Comparison of ENCODE assay signal across 15 mouse cellular contexts in genomic region chr7:120746821-120747220, GRCm38 (mm10). TPM values are rescaled to one million over a fixed set of nuclear protein-coding genes. Genes with fewer than 3 reads are reported as not detected.
"Had no signal": no experiment of that assay in that cellular context is flagged by ENCODE, and none has a peak within 500 bp of the region (broad histone marks: within the 10 kb centered on the region; RNA-seq: fewer than 3 reads in every experiment).

No protein-coding gene starts in this region.

- H3K9me3 ChIP-seq: limb, embryonic 13.5 days; liver, embryonic 12.5 days; midbrain, embryonic 13.5 days; neural tube, embryonic 15.5 days had no signal

- H3K9ac ChIP-seq: limb, embryonic 13.5 days; liver, embryonic 12.5 days; lung, embryonic 14.5 days; midbrain, embryonic 13.5 days; neural tube, embryonic 15.5 days had no signal

- H3K36me3 ChIP-seq: limb, embryonic 13.5 days; liver, embryonic 12.5 days; midbrain, embryonic 13.5 days; neural tube, embryonic 15.5 days had no signal

- H3K4me1 ChIP-seq: limb, embryonic 13.5 days; liver, embryonic 12.5 days; neural tube, embryonic 15.5 days had no signal

- ATAC-seq: liver, embryonic 12.5 days; midbrain, embryonic 13.5 days had no signal

- H3K27ac ChIP-seq: kidney, postnatal 0 days; layer of hippocampus, adult 2 months; limb, embryonic 13.5 days; liver, embryonic 12.5 days; midbrain, embryonic 13.5 days; neural tube, embryonic 15.5 days had no signal

- H3K4me2 ChIP-seq: limb, embryonic 13.5 days; liver, embryonic 12.5 days; lung, embryonic 14.5 days; midbrain, embryonic 13.5 days; neural tube, embryonic 15.5 days had no signal

- H3K4me3 ChIP-seq: layer of hippocampus, adult 2 months; limb, embryonic 13.5 days; liver, embryonic 12.5 days; midbrain, embryonic 13.5 days; myocyte; neural tube, embryonic 15.5 days had no signal

- DNase-seq: kidney, postnatal 4 days; left cerebral cortex, postnatal 4 days; lung, embryonic 14.5 days; right cerebral cortex, adult 18-20 months; right cerebral cortex, postnatal 25 days; thymus, adult 18-20 months; thymus, postnatal 14 days had no signal

- H3K27me3 ChIP-seq: limb, embryonic 13.5 days; midbrain, embryonic 13.5 days; neural tube, embryonic 15.5 days had no signal

RNA-seq across cellular contexts. Expression of gene Vwa3a, which starts 7.7 kb away (rescaled TPM):
- total RNA-seq: megakaryocyte-erythroid progenitor cell, adult 5-6 weeks had no signal
- polyA plus RNA-seq: liver, embryonic 12.5 days had no signal
